Mouse (Mus musculus): ENCODE data around the gene Phykpl. TPM values are rescaled to one million over a fixed set of nuclear protein-coding genes. Genes with fewer than 3 reads are reported as not detected.
"Not testable (repeated sequence)": the region's sequence is repeated elsewhere in the genome, so short reads cannot be mapped to it uniquely, and the experiment has no call there.

Gene Phykpl
- total RNA-seq, 2 experiments from 2014 or later: 10.5 to 12.1 TPM

- DNase-seq: peak; percentile 78 to 84
- intact Hi-C loops (cut with DNase I): no loop called here
Observed at GRCm38 (mm10) chr11:51615601-51616000, 31.0 kb downstream of the Phykpl start.

- DNase-seq; intact Hi-C loops (cut with DNase I): not testable (repeated sequence)
Observed at GRCm38 (mm10) chr11:51616113-51616512, 31.6 kb downstream of the Phykpl start.

- intact Hi-C loops (cut with DNase I): loop anchor here (1.0 to 2.0 kb wide), 2 partner anchors 33 to 64 kb away; partner anchors contain the start of genes D930048N14Rik and N4bp3
- peak; percentile 80 to 83 for DNase-seq
Observed at GRCm38 (mm10) chr11:51617693-51618092, 33.1 kb downstream of the Phykpl start.

- intact Hi-C loops (cut with DNase I): loop anchor here (1.0 to 2.0 kb wide), 2 partner anchors 17 to 32 kb away; partner anchors contain the start of genes D930048N14Rik and N4bp3
- no peak for DNase-seq
Observed at GRCm38 (mm10) chr11:51618894-51619408, 34.4 kb downstream of the Phykpl start.

- intact Hi-C loops (cut with DNase I): loop anchor here (1.0 to 2.0 kb wide), 2 partner anchors 17 to 31 kb away; partner anchors contain the start of genes D930048N14Rik and N4bp3
- peak; percentile 96 to 97 for DNase-seq
Observed at GRCm38 (mm10) chr11:51619409-51620060, 35.0 kb downstream of the Phykpl start, which contains the start of gene Nhp2. Gene Nhp2 (plus strand): TSS chr11:51619735.

- intact Hi-C loops (cut with DNase I): no loop called here
- DNase-seq: no peak
Observed at GRCm38 (mm10) chr11:51620084-51620483, 35.5 kb downstream of the Phykpl start.

- intact Hi-C loops (cut with DNase I): no loop called here
- DNase-seq: no peak
Observed at GRCm38 (mm10) chr11:51621776-51622175, 37.2 kb downstream of the Phykpl start.

GRCm38 (mm10) chr11:51622971-51623491 lies 38.5 kb downstream of the Phykpl start:
- no peak for DNase-seq
- intact Hi-C loops (cut with DNase I): no loop called here

- DNase-seq: no peak
- intact Hi-C loops (cut with DNase I): no loop called here
Observed at GRCm38 (mm10) chr11:51625187-51625820, 40.7 kb downstream of the Phykpl start.

- intact Hi-C loops (cut with DNase I): no loop called here
- no peak for DNase-seq
Observed at GRCm38 (mm10) chr11:51627425-51627824, 42.9 kb downstream of the Phykpl start.

- intact Hi-C loops (cut with DNase I): no loop called here
- DNase-seq: no peak
Observed at GRCm38 (mm10) chr11:51627907-51628306, 43.4 kb downstream of the Phykpl start.

GRCm38 (mm10) chr11:51629651-51630314 lies 45.2 kb downstream of the Phykpl start:
- intact Hi-C loops (cut with DNase I): no loop called here
- no peak for DNase-seq

GRCm38 (mm10) chr11:51632130-51632753 lies 47.7 kb downstream of the Phykpl start:
- intact Hi-C loops (cut with DNase I): no loop called here
- no peak for DNase-seq

- DNase-seq; intact Hi-C loops (cut with DNase I): not testable (repeated sequence)
Observed at GRCm38 (mm10) chr11:51633200-51633599, 48.6 kb downstream of the Phykpl start.

- no peak for DNase-seq
- intact Hi-C loops (cut with DNase I): no loop called here
Observed at GRCm38 (mm10) chr11:51633721-51634120, 49.2 kb downstream of the Phykpl start.

GRCm38 (mm10) chr11:51635127-51635524 lies 50.6 kb downstream of the Phykpl start:
- intact Hi-C loops (cut with DNase I): loop anchor here (5.0 kb wide), 1 partner anchor 52 kb away; the partner anchor contains the start of gene 0610009B22Rik
- DNase-seq: no peak

GRCm38 (mm10) chr11:51635525-51636322 lies 51.2 kb downstream of the Phykpl start, which contains the start of gene Rmnd5b:
Gene Rmnd5b (minus strand): TSS chr11:51635896.
- intact Hi-C loops (cut with DNase I): loop anchor here (1.0 to 5.0 kb wide), 2 partner anchors 16 to 52 kb away; partner anchors contain the start of genes 0610009B22Rik and Nhp2
- DNase-seq: peak; percentile 93 to 94

GRCm38 (mm10) chr11:51636323-51636684 lies 51.7 kb downstream of the Phykpl start:
- DNase-seq: peak; percentile 67 to 73
- intact Hi-C loops (cut with DNase I): loop anchor here (1.0 to 5.0 kb wide), 2 partner anchors 17 to 51 kb away; partner anchors contain the start of genes 0610009B22Rik and Nhp2

GRCm38 (mm10) chr11:51637971-51638414 lies 53.4 kb downstream of the Phykpl start:
- intact Hi-C loops (cut with DNase I): loop anchor here (5.0 kb wide), 1 partner anchor 49 kb away; the partner anchor contains the start of gene 0610009B22Rik
- DNase-seq: peak; percentile 55 to 68
